Mouse (Mus musculus) lung, postnatal 0 days (tissue): ENCODE results near the gene Mgat5b. TPM values are rescaled to one million over a fixed set of nuclear protein-coding genes. Genes with fewer than 3 reads are reported as not detected.

Experiments used
- ATAC-seq: fragments of 200-750 bp; cut with Nextera tagmentation; 2 replicates; pipeline ENCODE4 v1.8.0; 2017; ENCODE audit warnings: moderate library complexity
- DNase-seq: peaks from one replicate; pipeline ENCODE4 v3.0.0-alpha.2; 2016; ENCODE audit warnings: low spot score
- H3K27ac ChIP-seq: fragments of 300-500 bp; sonication (generic); 2 replicates; pipeline ENCODE4 v1.5.1; 2014; ENCODE audit warnings: antibody characterized with exemption, mild to moderate bottlenecking, low read length, mixed read lengths
- H3K27me3 ChIP-seq: fragments of 300-500 bp; sonication (generic); replicated peaks from 2 replicates; pipeline ENCODE4 v1.6.1; 2014; ENCODE audit warnings: low read length, mixed read lengths; ENCODE audit not compliant: insufficient read depth
- H3K36me3 ChIP-seq: fragments of 300-500 bp; sonication (generic); 2 replicates; pipeline ENCODE4 v1.6.1; 2014; ENCODE audit warnings: low read length, mixed read lengths; ENCODE audit not compliant: insufficient read depth
- H3K4me1 ChIP-seq: fragments of 300-500 bp; sonication (generic); 2 replicates; pipeline ENCODE4 v1.6.1; 2014; ENCODE audit warnings: antibody characterized with exemption, low read depth, low read length, mixed read lengths; ENCODE audit not compliant: insufficient read depth
- H3K4me2 ChIP-seq: fragments of 300-500 bp; sonication (generic); replicated peaks from 2 replicates; pipeline ENCODE4 v1.6.1; 2014; ENCODE audit warnings: low read depth, mild to moderate bottlenecking, low read length, moderate library complexity, mixed read lengths
- H3K4me3 ChIP-seq: fragments of 300-500 bp; sonication (generic); 2 replicates; pipeline ENCODE4 v1.5.1; 2014; ENCODE audit warnings: low read depth, low read length
- H3K9ac ChIP-seq: fragments of 300-500 bp; sonication (generic); replicated peaks from 2 replicates; pipeline ENCODE4 v1.6.1; 2014; ENCODE audit warnings: low read depth, mild to moderate bottlenecking
- H3K9me3 ChIP-seq: fragments of 300-500 bp; sonication (generic); 2 replicates; pipeline ENCODE4 v1.6.1; 2016; ENCODE audit warnings: low read length, mixed read lengths
- CTCF ChIP-seq: IDR thresholded peaks from 2 replicates; pipeline ENCODE4 v1.5.1; 2016; ENCODE audit warnings: antibody characterized with exemption, mild to moderate bottlenecking
- EP300 ChIP-seq: IDR thresholded peaks from 2 replicates; pipeline ENCODE4 v1.6.1; 2016; ENCODE audit warnings: antibody characterized with exemption, mild to moderate bottlenecking, control low read depth
- WGBS: fragments of 180-500 bp; shearing (Covaris S2); extraction: QIAGEN DNeasy Blood & Tissue Kit; methylation state at CpG from one replicate; pipeline ENCODE4 v1.1.7; 2014; 5-methylcytosine and 5-hydroxymethylcytosine counted together
- polyA plus RNA-seq: library from polyadenylated mRNA; unstranded; fragments of >200 nt; fragmentation: Nextera tagmentation; extraction: Ambion mirVana; gene quantifications from 2 replicates; pipeline ENCODE4 v1.2.1, GENCODE M21; 2015

Gene Mgat5b
- not detected in 2 replicates for polyA plus RNA-seq

GRCm38 (mm10) chr11:116918323-116919185 is at the start of gene Mgat5b:
Gene Mgat5b (plus strand): TSS chr11:116918863.
- TF ChIP-seq CTCF (peak; percentile 93), EP300 (no peak)
- Histone ChIP-seq H3K27me3 (peaks cover 44% of the 10 kb centered on the region), H3K4me3 (peak within 1 kb of the TSS; percentile 46), H3K36me3 (no peaks in the 10 kb centered on the region), H3K9ac (no peak within 1 kb of the TSS), H3K4me1 (peaks cover 5% of the 10 kb centered on the region; the same call in 1 of the 2 replicates), H3K4me2 (peak within 1 kb of the TSS; percentile 91), H3K9me3 (no peaks in the 10 kb centered on the region), H3K27ac (no peak within 1 kb of the TSS)
- 3% methylated on average over 18 of the region's 90 CpGs for WGBS
- DNase-seq (peak; percentile 77), ATAC-seq (peak; percentile 81)

GRCm38 (mm10) chr11:116869223-116869622 is 49.4 kb upstream of the Mgat5b start:
- Histone ChIP-seq H3K4me2 (no peak overlapping the region), H3K4me3 (no peak overlapping the region), H3K27me3 (no peaks in the 10 kb centered on the region), H3K27ac (no peak overlapping the region), H3K36me3 (peaks cover 27% of the 10 kb centered on the region), H3K9ac (no peak overlapping the region), H3K4me1 (no peaks in the 10 kb centered on the region), H3K9me3 (no peaks in the 10 kb centered on the region)
- ATAC-seq, result peak; percentile 83
- no peak for TF ChIP-seq CTCF
- no peak for TF ChIP-seq EP300
- 71% methylated on average over 8 of the region's 8 CpGs for WGBS
- peak; percentile 82 for DNase-seq

GRCm38 (mm10) chr11:116869641-116870040 is 49.0 kb upstream of the Mgat5b start:
- TF ChIP-seq EP300 (no peak), CTCF (no peak)
- Histone ChIP-seq H3K4me1 (no peaks in the 10 kb centered on the region), H3K27ac (no peak overlapping the region), H3K9ac (no peak overlapping the region), H3K9me3 (no peaks in the 10 kb centered on the region), H3K4me2 (no peak overlapping the region), H3K36me3 (peaks cover 27% of the 10 kb centered on the region), H3K27me3 (no peaks in the 10 kb centered on the region), H3K4me3 (no peak overlapping the region)
- no peak for DNase-seq
- 61% methylated on average over 4 of the region's 4 CpGs for WGBS
- ATAC-seq, result peak; percentile 37; the same call in 1 of the 2 replicates

- H3K27ac ChIP-seq, result no peak overlapping the region
- H3K4me2 ChIP-seq, result no peak overlapping the region
- no peaks in the 10 kb centered on the region for H3K9me3 ChIP-seq
- DNase-seq (no peak), ATAC-seq (no peak)
- no peaks in the 10 kb centered on the region for H3K27me3 ChIP-seq
- TF ChIP-seq EP300 (no peak), CTCF (no peak)
- H3K9ac ChIP-seq, result no peak overlapping the region
- H3K4me1 ChIP-seq, result no peaks in the 10 kb centered on the region
- H3K36me3 ChIP-seq, result peaks cover 29% of the 10 kb centered on the region
- H3K4me3 ChIP-seq, result no peak overlapping the region
- 86% methylated on average over 9 of the region's 9 CpGs for WGBS
Observed at GRCm38 (mm10) chr11:116871538-116871937, 47.1 kb upstream of the Mgat5b start.

GRCm38 (mm10) chr11:116873987-116874386 is 44.7 kb upstream of the Mgat5b start:
- H3K4me1 ChIP-seq, result no peaks in the 10 kb centered on the region
- H3K4me3 ChIP-seq, result no peak overlapping the region
- no peaks in the 10 kb centered on the region for H3K9me3 ChIP-seq
- no peak overlapping the region for H3K4me2 ChIP-seq
- no peak overlapping the region for H3K27ac ChIP-seq
- ATAC-seq (no peak), DNase-seq (no peak)
- TF ChIP-seq CTCF (no peak), EP300 (no peak)
- H3K27me3 ChIP-seq, result no peaks in the 10 kb centered on the region
- H3K9ac ChIP-seq, result no peak overlapping the region
- 87% methylated on average over 20 of the region's 20 CpGs for WGBS
- H3K36me3 ChIP-seq, result peaks cover 29% of the 10 kb centered on the region

GRCm38 (mm10) chr11:116878454-116878853 is 40.2 kb upstream of the Mgat5b start:
- no peak overlapping the region for H3K27ac ChIP-seq
- no peak for ATAC-seq
- H3K4me1 ChIP-seq, result no peaks in the 10 kb centered on the region
- H3K4me3 ChIP-seq, result no peak overlapping the region
- no peaks in the 10 kb centered on the region for H3K9me3 ChIP-seq
- no peaks in the 10 kb centered on the region for H3K27me3 ChIP-seq
- no peak overlapping the region for H3K9ac ChIP-seq
- DNase-seq, result no peak
- WGBS, result 83% methylated on average over 8 of the region's 8 CpGs
- peaks cover 10% of the 10 kb centered on the region; the same call in 1 of the 2 replicates for H3K36me3 ChIP-seq
- TF ChIP-seq EP300 (no peak), CTCF (no peak)
- H3K4me2 ChIP-seq, result no peak overlapping the region
